Comparison of ENCODE assay signal across 12 mouse cellular contexts in genomic region chr3:84288931-84289330, GRCm38 (mm10). TPM values are rescaled to one million over a fixed set of nuclear protein-coding genes. Genes with fewer than 3 reads are reported as not detected.
A peak's percentile ranks its signal among the peaks of the same experiment; 100 is the strongest.
DNase-seq lines count a peak whose midpoint lies in the region.
"Had no signal": no experiment of that assay in that cellular context is flagged by ENCODE, and none has a peak within 500 bp of the region (broad histone marks: within the 10 kb centered on the region; RNA-seq: fewer than 3 reads in every experiment).

No protein-coding gene starts in this region.

- peak; percentile 28 to 47 for DNase-seq in frontal cortex, adult 2 months (ENCODE audit: extremely low spot score in 1 of 2, low spot score in 1 of 2)
- no peak for DNase-seq in frontal cortex, postnatal 14 days (ENCODE audit: low spot score in 2 of 2)
- peak; percentile 89 for DNase-seq in layer of hippocampus, adult 9-11 months
- DNase-seq in layer of hippocampus, adult 9-10 months (ENCODE audit: low spot score): no peak
- DNase-seq in brain, adult 2 months (ENCODE audit: low read depth, low spot score): peak; percentile 93
- DNase-seq in telencephalon, adult 2 months (ENCODE audit: low read depth, low spot score): peak; percentile 66
- DNase-seq: adrenal gland, adult 2 months; adrenal gland, postnatal 25 days; cerebellum, adult 8-10 months; forebrain, postnatal 0 days; gastrocnemius, adult 2 months; gastrocnemius, postnatal 25 days had no signal

RNA-seq across cellular contexts. Expression of gene Trim2, which starts 17.7 kb away (rescaled TPM):
- 94.3 and 106 TPM in 2 replicates for polyA plus RNA-seq in frontal cortex, adult 2 months (2012; rRNA removed)

Comparison
In these comparisons a context has a peak if more than half of its experiments do, and no peak if none do; other contexts are left out.
1. DNase-seq: peak in frontal cortex, adult 2 months (2 of 2), layer of hippocampus, adult 9-11 months (single experiment), brain, adult 2 months (single experiment) and telencephalon, adult 2 months (single experiment); none in frontal cortex, postnatal 14 days (0 of 2) and layer of hippocampus, adult 9-10 months (single experiment).